Mouse (Mus musculus) forebrain, embryonic 14.5 days (tissue): ENCODE results near the gene Gm10645. TPM values are rescaled to one million over a fixed set of nuclear protein-coding genes. Genes with fewer than 3 reads are reported as not detected.

Experiments used
- ATAC-seq: fragments of 200-750 bp; cut with Nextera tagmentation; 2 replicates; pipeline ENCODE4 v1.8.0; 2017; ENCODE audit warnings: mild to moderate bottlenecking, moderate library complexity
- DNase-seq: peaks from one replicate; pipeline ENCODE4 v3.0.0-alpha.2; 2015; ENCODE audit warnings: low spot score
- H3K27ac ChIP-seq: fragments of 300-500 bp; sonication (generic); 2 replicates; pipeline ENCODE4 v1.5.1; 2014; ENCODE audit warnings: low read depth, mild to moderate bottlenecking, control low read depth, low read length, moderate library complexity
- H3K27me3 ChIP-seq: fragments of 300-500 bp; sonication (generic); replicated peaks from 2 replicates; pipeline ENCODE4 v1.6.1; 2014; ENCODE audit warnings: low read length, control low read depth, mixed read lengths; ENCODE audit not compliant: control insufficient read depth, insufficient read depth
- H3K36me3 ChIP-seq: fragments of 300-500 bp; sonication (generic); 2 replicates; pipeline ENCODE4 v1.6.1; 2014; ENCODE audit warnings: low read length, control low read depth; ENCODE audit not compliant: control insufficient read depth, insufficient read depth
- H3K4me1 ChIP-seq: fragments of 300-500 bp; sonication (generic); 2 replicates; pipeline ENCODE4 v1.6.1; 2014; ENCODE audit warnings: antibody characterized with exemption, low read length, control low read depth; ENCODE audit not compliant: control insufficient read depth, insufficient read depth
- H3K4me2 ChIP-seq: fragments of 300-500 bp; sonication (generic); 2 replicates; pipeline ENCODE4 v1.6.1; 2014; ENCODE audit warnings: mild to moderate bottlenecking, control low read depth, low read length
- H3K4me3 ChIP-seq: fragments of 300-500 bp; sonication (generic); 2 replicates; pipeline ENCODE4 v1.5.1; 2014; ENCODE audit warnings: low read depth, low read length, control low read depth
- H3K9ac ChIP-seq: fragments of 300-500 bp; sonication (generic); 2 replicates; pipeline ENCODE4 v1.6.1; 2014; ENCODE audit warnings: mild to moderate bottlenecking, low read length, control low read depth, moderate library complexity
- H3K9me3 ChIP-seq: fragments of 300-500 bp; sonication (generic); replicated peaks from 2 replicates; pipeline ENCODE4 v1.6.1; 2016; ENCODE audit warnings: low read length, control low read depth, mixed read lengths; ENCODE audit not compliant: control insufficient read depth
- WGBS: fragments of 180-500 bp; shearing (Covaris S2); extraction: QIAGEN DNeasy Blood & Tissue Kit; methylation state at CpG from one replicate; pipeline ENCODE4 v1.1.7; 2014; 5-methylcytosine and 5-hydroxymethylcytosine counted together
- polyA plus RNA-seq: library from polyadenylated mRNA; unstranded; fragments of >200 nt; fragmentation: Nextera tagmentation; extraction: Ambion mirVana; gene quantifications from 2 replicates; pipeline ENCODE4 v1.2.1, GENCODE M21; 2014

Gene Gm10645
- polyA plus RNA-seq, 1 experiment from 2014 or later = 7.9 TPM

GRCm38 (mm10) chr8:83140068-83140467, 25.9 kb downstream of the Gm10645 start:
- no peak overlapping the region for H3K4me2 ChIP-seq
- no peak overlapping the region for H3K27ac ChIP-seq
- no peaks in the 10 kb centered on the region for H3K9me3 ChIP-seq
- no peaks in the 10 kb centered on the region for H3K27me3 ChIP-seq
- no peak overlapping the region for H3K4me3 ChIP-seq
- ATAC-seq = no peak
- WGBS = 82% methylated on average over 1 of the region's 1 CpGs
- DNase-seq = no peak
- H3K4me1 ChIP-seq = no peaks in the 10 kb centered on the region
- no peaks in the 10 kb centered on the region for H3K36me3 ChIP-seq
- no peak overlapping the region for H3K9ac ChIP-seq

- Histone ChIP-seq H3K4me1 (no peaks in the 10 kb centered on the region), H3K4me2 (no peak overlapping the region), H3K9ac (no peak overlapping the region), H3K36me3 (no peaks in the 10 kb centered on the region), H3K4me3 (no peak overlapping the region), H3K9me3 (no peaks in the 10 kb centered on the region), H3K27me3 (no peaks in the 10 kb centered on the region), H3K27ac (no peak overlapping the region)
- DNase-seq (peak; percentile 4), ATAC-seq (no peak)
- WGBS = 36% methylated on average over 2 of the region's 2 CpGs
These were observed 30.9 kb downstream of the Gm10645 start for GRCm38 (mm10) chr8:83135086-83135485.

Other genes starting within 250 kb of the Gm10645 start
- gene Tbc1d9, start 818 bp downstream of the Gm10645 start, polyA plus RNA-seq = 16.6 and 18.8 TPM in 2 replicates
- 0.14 and 0.30 TPM in 2 replicates for gene Ucp1, start 124.2 kb upstream of the Gm10645 start, polyA plus RNA-seq
- 24.9 and 29.6 TPM in 2 replicates for gene Elmod2, start 166.3 kb upstream of the Gm10645 start, polyA plus RNA-seq
- not detected in 2 replicates for gene Mgat4d, start 182.3 kb upstream of the Gm10645 start, polyA plus RNA-seq
- gene Clgn, start 223.7 kb upstream of the Gm10645 start, polyA plus RNA-seq = 5.0 and 5.1 TPM in 2 replicates